Mouse (Mus musculus) kidney, adult 18-20 months (tissue): ENCODE results near the gene Zfp444.

Experiments used
- DNase-seq: peaks from one replicate; pipeline ENCODE4 v3.0.0; 2021

Gene Zfp444

GRCm38 (mm10) chr7:6172006-6172649 lies at the start of gene Zfp444:
TSS of gene Zfp444 (plus strand) at chr7:6172226.
- peak; percentile 99 for DNase-seq

DNA sequence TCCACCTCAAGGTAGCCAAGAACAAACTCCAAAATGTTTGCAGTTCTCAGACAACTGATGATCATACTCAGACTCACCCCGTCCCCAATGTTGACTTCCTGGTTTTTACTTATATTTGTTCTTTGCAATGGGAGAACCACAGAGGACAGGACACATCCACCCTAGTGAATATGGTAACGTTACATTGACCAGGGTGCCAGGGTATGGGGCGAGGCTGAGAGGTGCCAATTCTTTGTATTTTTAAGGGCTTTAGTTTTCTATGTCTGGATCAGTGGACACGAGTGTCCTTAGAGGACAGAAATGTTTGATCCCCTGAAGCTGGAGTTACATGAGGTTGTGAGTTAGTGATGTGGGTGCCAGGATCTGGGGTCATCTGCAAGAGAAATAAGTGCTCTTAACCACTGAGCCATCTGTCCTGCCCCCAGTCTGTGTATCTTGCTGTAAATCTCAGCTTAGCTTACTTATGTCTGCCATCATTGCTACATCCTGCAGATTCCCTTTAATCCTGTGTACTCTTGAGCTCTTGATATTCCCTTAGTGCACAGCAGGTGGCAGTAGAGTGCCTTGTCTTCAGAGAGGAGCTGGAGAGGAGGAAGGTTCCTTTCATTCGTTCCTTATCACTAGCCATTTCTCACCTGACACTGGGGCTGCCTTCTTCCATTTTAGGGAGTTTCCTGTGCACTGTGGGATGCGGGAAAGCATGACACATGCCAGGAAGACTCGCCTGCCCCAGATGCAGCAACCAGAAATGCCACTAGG lies 45.2 kb upstream of the Zfp444 start:
- peak; percentile 85 for DNase-seq

- DNase-seq: no peak
These were observed 41.7 kb upstream of the Zfp444 start for GRCm38 (mm10) chr7:6130346-6130745.

- DNase-seq: no peak
These were observed 39.4 kb upstream of the Zfp444 start for GRCm38 (mm10) chr7:6132646-6133045.

DNA sequence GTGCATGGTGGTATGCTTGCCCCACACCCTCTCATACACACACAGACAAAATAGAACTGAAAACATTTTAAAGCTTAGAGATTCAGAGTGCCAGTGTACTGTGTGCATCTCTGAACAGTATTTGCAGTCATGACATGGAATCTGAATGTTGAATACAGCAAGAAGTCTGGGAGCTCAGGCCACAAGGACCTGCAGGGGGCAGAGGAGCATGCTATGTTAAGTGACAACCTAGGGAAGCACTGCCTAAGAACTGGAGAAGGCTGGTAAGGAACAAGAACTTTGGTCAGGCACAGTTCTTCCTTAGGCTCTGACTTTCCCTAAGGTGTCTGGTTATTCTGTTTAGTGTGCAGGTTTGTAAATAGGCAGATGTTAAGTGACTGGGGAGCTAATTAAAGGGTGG lies 35.5 kb upstream of the Zfp444 start:
- no peak for DNase-seq

GRCm38 (mm10) chr7:6139295-6139694 lies 32.7 kb upstream of the Zfp444 start:
- no peak for DNase-seq

DNA sequence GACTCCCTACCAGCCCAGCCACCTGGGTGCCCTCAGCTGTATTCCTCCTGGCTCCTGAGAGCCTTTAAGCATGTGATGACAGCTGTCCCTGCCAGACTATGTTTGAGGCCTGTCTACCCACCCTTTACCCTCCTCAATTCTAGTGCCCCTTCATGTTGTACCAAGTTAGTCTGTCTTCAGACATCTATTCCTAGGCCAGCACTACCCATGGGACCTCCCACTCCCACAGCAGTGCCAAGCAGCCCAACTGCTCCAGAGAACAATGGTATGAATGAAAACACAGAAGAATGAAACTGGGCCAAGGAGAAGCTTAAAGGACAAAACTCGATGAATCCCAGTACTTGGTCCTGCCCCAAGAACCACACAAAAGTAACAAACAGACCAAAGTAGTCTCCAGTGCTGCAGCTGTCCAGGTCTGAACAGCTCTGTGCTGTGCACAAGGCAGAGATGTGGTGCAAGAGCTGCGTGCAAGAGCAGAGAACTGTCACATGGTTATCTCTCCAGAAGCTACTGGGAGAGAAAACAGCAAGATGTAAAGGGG lies 28.0 kb upstream of the Zfp444 start:
- no peak for DNase-seq

DNA sequence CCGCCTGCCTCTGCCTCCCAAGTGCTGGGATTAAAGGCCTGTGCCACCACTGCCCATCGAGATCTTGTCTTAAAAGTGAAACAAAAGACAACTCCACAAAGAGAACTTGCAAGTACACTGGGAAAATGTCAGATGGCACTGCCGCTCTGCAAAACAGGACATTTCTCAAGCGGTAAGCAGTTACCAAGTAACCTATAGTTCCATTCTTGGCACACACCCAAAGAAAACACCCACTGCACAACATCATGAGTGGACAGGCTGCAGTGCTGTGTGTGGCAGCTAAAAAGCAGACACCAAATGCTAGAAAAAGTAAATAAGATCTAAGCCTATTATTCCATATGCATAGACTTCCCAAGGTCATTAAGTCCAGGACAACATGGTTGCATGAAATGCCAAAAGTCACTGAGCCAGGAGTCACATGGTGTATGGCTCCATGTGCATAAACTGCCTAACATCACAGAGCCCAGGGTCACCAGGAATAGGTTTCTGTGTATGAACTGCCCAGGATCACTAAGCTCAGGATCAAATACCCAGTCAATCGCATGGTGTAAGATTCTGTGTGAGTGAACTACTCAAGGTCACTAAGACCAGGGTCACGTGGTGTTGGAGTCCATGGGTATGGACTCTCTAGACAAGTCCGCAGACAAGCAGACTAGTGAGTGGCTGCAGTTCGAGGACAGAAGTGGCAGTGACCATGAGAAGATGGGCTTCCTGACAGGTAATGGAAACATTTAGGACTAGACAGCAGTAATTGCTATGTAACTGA lies 26.4 kb upstream of the Zfp444 start:
- DNase-seq: no peak

GRCm38 (mm10) chr7:6146194-6146981 lies 25.6 kb upstream of the Zfp444 start:
- no peak for DNase-seq

GRCm38 (mm10) chr7:6146982-6147325 lies 25.1 kb upstream of the Zfp444 start:
- DNase-seq: no peak

GRCm38 (mm10) chr7:6147688-6148087 lies 24.3 kb upstream of the Zfp444 start:
- no peak for DNase-seq

DNA sequence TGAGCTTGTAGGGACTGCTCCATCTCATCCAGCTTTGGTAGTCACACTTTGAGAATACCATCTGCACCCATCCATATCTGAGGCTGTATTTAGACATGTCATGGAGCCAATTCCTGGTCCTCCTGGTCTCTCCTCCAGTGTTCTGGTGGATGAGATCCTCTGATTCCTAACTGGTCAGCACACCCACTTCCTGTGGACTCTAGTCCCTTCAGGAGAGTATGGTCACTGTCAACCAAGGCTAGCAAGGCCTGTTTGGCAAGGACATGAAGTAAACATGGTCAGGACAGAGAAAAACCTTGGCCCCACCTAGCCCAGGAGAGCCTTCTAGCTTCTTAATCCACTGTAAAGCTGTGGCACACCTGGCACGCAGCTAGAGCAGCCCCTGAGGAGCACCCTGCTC lies 20.8 kb upstream of the Zfp444 start:
- DNase-seq: no peak

DNA sequence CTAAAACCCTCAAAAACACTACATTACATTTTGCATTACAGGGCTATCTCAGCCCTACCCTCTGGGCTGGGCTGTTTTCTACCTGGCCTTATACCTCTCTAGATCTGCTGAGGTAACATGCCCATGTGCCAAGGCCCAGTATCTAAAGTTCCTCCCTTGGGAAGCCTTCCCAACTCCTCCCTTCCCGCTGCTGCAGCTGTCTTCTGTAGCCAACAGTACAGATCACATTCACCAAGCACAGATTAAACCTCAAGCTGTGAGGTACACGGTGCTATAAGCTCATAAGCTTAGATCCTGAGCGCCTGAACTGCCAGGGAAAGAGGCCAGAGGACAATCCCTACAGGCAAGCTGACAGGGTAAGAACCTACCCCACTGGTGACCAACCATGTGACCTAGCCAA lies 20.0 kb upstream of the Zfp444 start:
- no peak for DNase-seq

- DNase-seq: no peak
These were observed 18.9 kb upstream of the Zfp444 start for GRCm38 (mm10) chr7:6153131-6153530.

DNA sequence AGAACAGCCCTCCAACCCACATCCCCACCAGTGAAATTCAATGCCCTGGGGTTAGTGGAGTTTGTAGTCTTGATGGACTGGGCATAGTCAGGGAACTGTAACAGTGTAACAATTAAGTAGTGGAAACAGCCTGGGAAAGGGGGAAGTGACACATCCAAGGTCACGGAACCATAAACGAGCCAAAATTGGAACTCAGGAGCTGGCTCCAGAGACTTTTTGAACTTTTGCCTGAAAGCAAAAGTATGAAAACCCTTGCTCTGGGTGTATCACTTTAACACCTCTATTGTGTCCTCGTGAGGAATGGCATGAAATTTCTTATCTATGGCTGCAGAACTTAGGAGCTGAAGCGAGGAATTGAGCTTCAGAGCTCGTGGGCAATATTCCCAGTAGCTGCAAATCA lies 17.9 kb upstream of the Zfp444 start:
- DNase-seq: no peak

GRCm38 (mm10) chr7:6155031-6155872 lies 16.8 kb upstream of the Zfp444 start:
- peak; percentile 89 for DNase-seq

DNA sequence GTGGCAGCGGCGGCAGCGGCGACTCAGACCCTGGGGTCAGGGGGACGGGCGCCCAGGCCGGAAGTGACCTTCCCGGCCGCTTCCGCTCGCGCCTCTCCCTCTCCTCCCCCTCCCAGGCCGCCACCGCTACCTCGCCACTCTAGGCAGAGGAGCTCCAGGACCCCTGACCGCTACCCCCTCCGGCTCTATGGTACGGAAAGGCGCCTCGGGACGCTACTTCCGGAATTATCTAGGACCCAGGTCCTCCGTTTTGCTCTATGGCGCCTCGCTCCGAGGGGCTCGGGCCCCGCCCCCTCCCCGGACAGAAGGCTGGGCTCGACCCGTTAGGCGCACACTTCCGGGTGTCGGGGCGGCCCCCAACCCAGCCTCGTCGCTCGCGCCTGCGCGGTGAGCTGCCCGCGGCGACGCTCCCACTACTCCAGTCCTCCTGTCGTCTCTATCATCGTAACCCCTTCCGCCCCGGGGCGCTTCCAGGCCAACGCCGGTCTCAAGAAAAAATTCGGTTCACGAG lies 16.1 kb upstream of the Zfp444 start, which contains the start of gene Zfp787:
Gene Zfp787, minus strand, starts transcription at position 97 of the 511 bp plus-strand sequence.
- DNase-seq: peak; percentile 97

GRCm38 (mm10) chr7:6156901-6157472 lies 15.0 kb upstream of the Zfp444 start:
- peak; percentile 60 for DNase-seq

GRCm38 (mm10) chr7:6157479-6157878 lies 14.5 kb upstream of the Zfp444 start:
- DNase-seq: no peak

DNA sequence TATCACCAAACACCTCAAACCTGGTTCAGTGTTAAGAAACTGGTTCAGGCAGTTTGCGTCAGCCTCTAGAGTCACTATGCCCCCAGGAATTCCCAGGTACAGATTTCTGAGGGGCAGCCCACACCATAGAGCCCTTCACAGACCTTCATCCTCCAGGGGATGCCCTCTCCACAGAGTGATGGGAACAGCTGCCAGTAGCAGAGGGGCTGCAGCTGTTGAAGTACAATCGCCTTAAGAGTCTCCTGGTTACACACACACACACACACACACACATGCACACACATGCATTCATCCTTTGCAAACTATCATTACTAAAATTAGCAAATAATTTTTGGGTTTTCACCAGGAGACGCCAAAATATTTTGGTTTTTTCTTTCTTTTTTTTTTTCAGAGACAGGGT lies 12.4 kb upstream of the Zfp444 start:
- DNase-seq: no peak

GRCm38 (mm10) chr7:6161541-6161940 lies 10.5 kb upstream of the Zfp444 start:
- no peak for DNase-seq
